Mouse (Mus musculus) thymus, adult 2 months (tissue): Measurements from ENCODE around the gene Slc10a7. TPM values are rescaled to one million over a fixed set of nuclear protein-coding genes. Genes with fewer than 3 reads are reported as not detected.
"Not testable (repeated sequence)": the region's sequence is repeated elsewhere in the genome, so short reads cannot be mapped to it uniquely, and the experiment has no call there.

Source experiments
- DNase-seq: peaks from one replicate; pipeline ENCODE4 v3.0.0; 2021
- H3K27ac ChIP-seq: fragments of 200-500 bp; 2 replicates; pipeline ENCODE4 v1.5.1; 2012; ENCODE audit warnings: low read length, control low read depth; ENCODE audit not compliant: control insufficient read depth, insufficient read depth
- H3K27me3 ChIP-seq: fragments of 200-500 bp; 2 replicates; pipeline ENCODE4 v1.6.1; 2012; ENCODE audit warnings: mild to moderate bottlenecking, low read length, moderate library complexity, mixed read lengths; ENCODE audit not compliant: control insufficient read depth, insufficient read depth
- H3K36me3 ChIP-seq: fragments of 200-500 bp; 2 replicates; pipeline ENCODE4 v1.6.1; 2012; ENCODE audit warnings: mild to moderate bottlenecking, low read length, moderate library complexity; ENCODE audit not compliant: control insufficient read depth, insufficient read depth
- H3K4me1 ChIP-seq: fragments of 200-500 bp; replicated peaks from 2 replicates; pipeline ENCODE4 v1.6.1; 2012; ENCODE audit warnings: low read length; ENCODE audit not compliant: control insufficient read depth, insufficient read depth
- H3K4me3 ChIP-seq: fragments of 200-500 bp; 2 replicates; pipeline ENCODE4 v1.5.1; 2012; ENCODE audit warnings: mild to moderate bottlenecking, low read length, control low read depth, moderate library complexity; ENCODE audit not compliant: control insufficient read depth, insufficient read depth
- CTCF ChIP-seq: fragments of 200-500 bp; IDR thresholded peaks from 2 replicates; pipeline ENCODE4 v1.5.1; 2012; ENCODE audit warnings: mild to moderate bottlenecking, control low read depth, low read length, moderate library complexity, borderline replicate concordance; ENCODE audit not compliant: control insufficient read depth, poor library complexity, insufficient read depth; ENCODE audit errors: extremely low read depth
- POLR2A ChIP-seq: fragments of 200-500 bp; IDR thresholded peaks from 2 replicates; pipeline ENCODE4 v1.6.1; 2012; ENCODE audit warnings: mild to moderate bottlenecking, low read length, control low read depth, moderate library complexity; ENCODE audit not compliant: control insufficient read depth, poor library complexity, insufficient read depth; ENCODE audit errors: extremely low read depth
- WGBS: fragments of 180-500 bp; shearing (Covaris S2); methylation state at CpG from one replicate; pipeline ENCODE4 v1.1.7; 2018; 5-methylcytosine and 5-hydroxymethylcytosine counted together
- polyA plus RNA-seq: library from polyadenylated mRNA; depleted of rRNA; stranded (reverse); fragments of >200 nt; gene quantifications from 2 replicates; pipeline ENCODE4 v1.2.3, GENCODE M21; 2012; rRNA removed

Slc10a7 gene
- 22.1 and 24.3 TPM in 2 replicates for polyA plus RNA-seq

- H3K4me1 ChIP-seq = peaks cover 3% of the 10 kb centered on the region
- H3K36me3 ChIP-seq = peaks cover 5% of the 10 kb centered on the region; the same call in 1 of the 2 replicates
- peak; percentile 81 for DNase-seq
- WGBS = under 1% methylated on average over 51 of the region's 51 CpGs
- H3K27ac ChIP-seq = peak within 1 kb of the TSS; percentile 95
- peak within 1 kb of the TSS; percentile 94 for H3K4me3 ChIP-seq
- no peaks in the 10 kb centered on the region for H3K27me3 ChIP-seq
- TF ChIP-seq POLR2A (no peak), CTCF (no peak)
Measured at GRCm38 (mm10) chr8:78509273-78510031, at the start of gene Slc10a7. TSS of gene Slc10a7 (plus strand) at chr8:78509346.

GRCm38 (mm10) chr8:78463941-78464340 lies 45.2 kb upstream of the Slc10a7 start:
- Histone ChIP-seq H3K36me3 (no peaks in the 10 kb centered on the region), H3K27ac (no peak overlapping the region), H3K4me3 (no peak overlapping the region), H3K4me1 (no peaks in the 10 kb centered on the region), H3K27me3 (no peaks in the 10 kb centered on the region)
- 93% methylated on average over 2 of the region's 2 CpGs for WGBS
- no peak for DNase-seq
- TF ChIP-seq POLR2A = no peak
- no peak for TF ChIP-seq CTCF

GRCm38 (mm10) chr8:78467889-78468288 lies 41.3 kb upstream of the Slc10a7 start:
- DNase-seq = no peak
- WGBS = 97% methylated on average over 2 of the region's 2 CpGs

GRCm38 (mm10) chr8:78477051-78477829 lies 31.9 kb upstream of the Slc10a7 start:
- Histone ChIP-seq H3K27ac (no peak overlapping the region), H3K36me3 (no peaks in the 10 kb centered on the region), H3K4me3 (no peak overlapping the region), H3K27me3 (no peaks in the 10 kb centered on the region), H3K4me1 (no peaks in the 10 kb centered on the region)
- DNase-seq = no peak
- WGBS = 68% methylated on average over 6 of the region's 6 CpGs
- no peak for TF ChIP-seq CTCF
- no peak for TF ChIP-seq POLR2A

More at GRCm38 (mm10) chr8:78467889-78468288, 41.3 kb upstream of the Slc10a7 start:
- Histone ChIP-seq H3K27ac (no peak overlapping the region), H3K36me3 (no peaks in the 10 kb centered on the region), H3K4me3 (no peak overlapping the region), H3K27me3 (no peaks in the 10 kb centered on the region), H3K4me1 (no peaks in the 10 kb centered on the region)
- TF ChIP-seq POLR2A (no peak), CTCF (no peak)

- no peaks in the 10 kb centered on the region for H3K36me3 ChIP-seq
- WGBS = 87% methylated on average over 3 of the region's 3 CpGs
- no peaks in the 10 kb centered on the region for H3K4me1 ChIP-seq
- H3K4me3 ChIP-seq = no peak overlapping the region
- no peaks in the 10 kb centered on the region for H3K27me3 ChIP-seq
- TF ChIP-seq POLR2A (no peak), CTCF (no peak)
- DNase-seq = no peak
- no peak overlapping the region for H3K27ac ChIP-seq
Measured at GRCm38 (mm10) chr8:78489733-78490132, 19.4 kb upstream of the Slc10a7 start.

GRCm38 (mm10) chr8:78493031-78493430 lies 16.1 kb upstream of the Slc10a7 start:
- Histone ChIP-seq H3K4me3 (no peak overlapping the region), H3K27ac (no peak overlapping the region), H3K4me1 (no peaks in the 10 kb centered on the region), H3K36me3 (no peaks in the 10 kb centered on the region), H3K27me3 (no peaks in the 10 kb centered on the region)
- WGBS = 26% methylated on average over 2 of the region's 2 CpGs
- DNase-seq = no peak
- TF ChIP-seq POLR2A (no peak), CTCF (no peak)

- H3K27me3 ChIP-seq, H3K4me3 ChIP-seq, H3K4me1 ChIP-seq, H3K36me3 ChIP-seq, DNase-seq, H3K27ac ChIP-seq: not testable (repeated sequence)
- WGBS = 95% methylated on average over 3 of the region's 3 CpGs
Measured at GRCm38 (mm10) chr8:78496273-78496672, 12.9 kb upstream of the Slc10a7 start.
